Mouse (Mus musculus): ENCODE data around the gene Dnajb13.

Gene Dnajb13

DNA sequence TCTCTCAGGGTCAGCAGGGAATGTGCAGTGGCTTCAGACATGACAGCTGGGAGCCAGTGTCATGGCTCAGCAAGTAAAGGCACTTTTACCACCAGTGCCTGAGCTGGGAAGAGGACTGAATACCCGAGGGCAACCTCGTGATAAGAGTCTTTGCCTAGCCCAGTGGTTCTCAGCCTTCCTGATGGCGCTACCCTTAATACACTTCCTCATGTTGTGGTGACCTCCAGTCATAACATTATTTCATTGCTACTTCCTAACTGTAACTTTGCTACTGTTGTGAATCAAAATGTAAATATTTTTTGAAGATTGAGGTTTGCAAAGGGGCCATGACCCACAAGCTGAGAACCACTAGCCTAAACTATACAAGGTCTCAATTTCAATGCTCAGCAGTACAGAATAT is 6.1 kb downstream of the Dnajb13 start:
- no peak for DNase-seq (ENCODE audit: low spot score)

DNA sequence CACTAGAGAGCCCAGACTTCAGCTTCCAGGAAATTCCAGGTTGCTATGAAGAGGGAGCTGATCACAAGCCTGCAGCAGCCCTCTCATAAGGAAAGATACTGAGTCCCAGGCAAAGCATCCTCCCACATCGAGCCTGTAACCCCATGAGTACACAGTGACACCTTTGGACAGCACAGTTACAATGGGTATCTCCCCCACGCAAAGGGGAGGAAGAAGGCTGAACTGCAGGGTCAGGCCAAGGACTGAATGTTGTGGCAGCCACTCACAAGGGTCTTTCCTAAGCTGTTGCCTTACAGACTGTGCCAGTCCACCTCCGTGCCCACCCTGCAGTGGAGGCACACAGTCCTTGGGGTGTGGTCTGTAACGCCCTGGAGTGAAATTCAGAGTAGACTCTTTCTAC is 8.3 kb downstream of the Dnajb13 start:
- no peak for DNase-seq (ENCODE audit: low spot score)

DNA sequence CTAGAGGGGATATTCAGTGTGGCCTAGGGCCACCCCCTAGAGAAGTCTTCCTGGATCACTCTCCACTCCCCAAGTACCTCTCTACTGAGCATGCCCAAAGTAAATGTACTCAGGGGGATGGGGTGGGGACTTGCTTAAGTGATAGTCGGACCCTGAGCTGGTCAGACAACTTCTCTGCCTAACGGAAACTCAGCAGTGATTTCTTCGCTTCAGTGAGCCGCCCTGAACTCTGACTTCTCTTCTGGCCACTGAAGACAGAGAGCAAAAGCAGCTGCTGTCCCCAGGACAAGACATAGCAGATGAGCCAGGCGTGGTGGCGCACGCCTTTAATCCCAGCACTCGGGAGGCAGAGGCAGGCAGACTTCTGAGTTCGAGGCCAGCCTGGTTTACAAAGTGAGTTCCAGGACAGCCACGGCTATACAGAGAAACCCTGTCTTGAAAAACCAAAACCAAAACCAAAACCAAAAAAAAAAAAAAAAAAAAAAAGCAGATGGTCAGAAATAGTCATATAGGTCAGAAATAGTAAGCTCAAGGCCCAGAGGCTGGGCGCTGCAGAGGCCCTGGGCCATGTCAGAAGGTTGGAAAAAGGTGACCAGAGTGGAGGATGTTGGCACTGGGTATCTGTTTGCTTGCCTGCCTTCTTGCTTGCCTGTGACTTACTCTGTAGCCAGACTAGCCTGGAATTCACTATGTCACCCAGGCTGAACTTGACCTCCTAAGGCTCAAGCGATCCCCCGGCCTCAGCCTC is 9.8 kb downstream of the Dnajb13 start:
- no peak for DNase-seq (ENCODE audit: low spot score)

DNA sequence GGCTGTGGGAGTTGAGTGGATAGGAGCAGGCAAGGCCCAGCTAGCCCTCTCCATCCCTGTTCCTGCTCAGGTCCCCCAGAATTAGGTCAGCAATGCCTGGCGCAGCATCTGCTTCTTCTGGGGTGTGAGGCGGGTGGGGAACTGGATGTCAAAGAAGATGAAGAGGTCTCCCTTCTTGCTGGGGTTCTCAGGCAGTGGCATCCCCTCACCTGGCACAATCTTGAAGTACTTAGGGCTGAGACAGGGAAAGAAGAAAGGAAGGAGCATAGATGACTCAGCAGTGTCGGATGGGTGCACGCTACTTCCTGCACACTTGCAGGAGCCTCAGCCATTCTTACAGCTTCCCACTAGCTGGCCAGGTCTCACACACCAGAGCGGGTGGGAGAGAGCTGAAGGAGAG is 11.7 kb downstream of the Dnajb13 start:
- no peak for DNase-seq (ENCODE audit: low spot score)

DNA sequence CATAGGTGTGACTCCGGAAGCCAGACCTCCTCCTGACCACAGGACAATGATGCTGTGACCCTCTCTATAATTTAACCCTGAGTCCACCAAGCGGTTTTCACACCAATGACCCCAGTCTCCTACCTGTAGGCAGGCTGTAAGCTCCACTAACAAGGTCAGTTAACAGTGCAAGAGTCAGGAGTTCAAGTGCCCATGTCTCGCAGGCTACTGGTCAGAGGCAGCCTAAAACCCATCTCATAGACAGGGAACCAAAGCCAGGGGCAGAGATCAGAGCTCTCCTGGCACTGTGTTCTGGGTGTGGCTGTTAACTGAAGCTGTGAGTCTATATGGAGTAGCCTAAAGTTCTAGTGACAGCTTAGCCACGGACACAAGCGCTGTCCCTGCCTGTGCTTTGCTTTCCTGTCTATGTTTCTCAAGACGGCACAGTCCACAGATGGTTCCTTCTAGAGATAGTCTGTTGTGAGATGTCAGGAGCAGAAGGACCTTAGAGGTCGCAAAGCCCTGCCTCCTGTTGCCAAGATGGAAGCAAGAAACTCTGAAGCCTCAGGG is 12.3 kb downstream of the Dnajb13 start:
- DNase-seq (ENCODE audit: low spot score) = no peak

DNA sequence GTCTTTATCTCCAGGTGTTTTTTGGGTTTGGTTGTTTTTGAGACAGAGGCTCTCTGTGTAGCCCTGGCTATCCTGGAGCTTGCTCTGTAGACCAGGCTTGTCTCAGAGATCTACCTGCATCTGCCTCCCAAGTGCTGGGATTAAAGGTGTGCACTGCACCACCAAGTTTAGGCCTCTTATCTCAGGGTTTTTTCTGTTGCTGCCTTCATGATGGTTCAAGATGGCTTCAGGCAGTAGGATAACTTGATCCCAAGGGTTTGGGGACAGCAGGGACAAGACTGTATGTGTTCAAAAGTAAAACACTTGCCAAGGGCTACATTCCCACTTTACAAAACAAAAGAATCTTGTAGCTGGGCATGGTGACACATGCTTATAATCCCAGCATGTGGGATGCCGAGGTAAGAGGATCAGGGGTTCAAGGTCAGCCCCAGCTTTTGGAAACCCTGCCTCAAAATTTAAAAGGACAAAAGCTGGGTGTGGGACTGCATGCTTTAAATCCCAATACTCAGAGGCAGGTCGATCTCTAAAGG is 12.9 kb downstream of the Dnajb13 start:
- DNase-seq (ENCODE audit: low spot score) = no peak

DNA sequence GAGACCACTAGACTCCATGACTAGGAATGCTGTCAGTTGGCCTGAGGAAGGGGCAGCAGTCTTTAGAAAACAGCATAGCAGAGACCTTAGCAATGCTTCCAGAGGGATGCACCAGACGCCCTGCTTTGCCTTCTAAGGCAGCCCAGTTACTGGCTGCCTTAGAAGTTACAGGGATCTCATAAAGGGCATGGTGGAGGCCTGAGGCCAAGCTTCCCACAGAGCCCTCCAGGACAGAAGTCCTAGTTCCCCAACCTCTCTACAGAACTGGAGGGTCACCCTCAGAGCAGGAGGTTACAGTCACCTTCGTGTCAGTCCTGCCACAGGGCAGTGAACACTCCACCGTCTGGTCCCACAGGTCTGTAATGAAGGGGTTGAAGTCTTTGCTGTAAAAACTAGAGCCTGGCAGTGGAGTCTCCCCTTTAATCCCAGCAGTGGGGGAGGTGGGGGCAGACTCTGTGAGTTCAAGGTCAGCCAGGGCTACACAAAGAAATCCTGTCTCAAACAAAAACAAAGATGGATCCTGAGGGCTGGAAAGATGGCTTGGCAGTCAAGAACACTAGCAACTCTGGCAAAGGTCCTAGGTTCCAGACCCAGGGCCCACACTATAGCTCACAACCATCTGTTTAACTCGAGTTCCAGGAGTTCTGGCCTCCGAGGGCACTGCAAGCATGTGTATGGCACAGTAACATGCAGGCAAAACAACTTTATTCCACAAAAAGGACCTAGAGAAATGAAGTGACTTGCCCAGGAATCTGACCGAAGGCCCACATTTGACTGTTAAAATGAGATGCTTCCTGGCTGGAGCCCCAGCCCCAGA is 13.5 kb downstream of the Dnajb13 start:
- no peak for DNase-seq (ENCODE audit: low spot score)

DNA sequence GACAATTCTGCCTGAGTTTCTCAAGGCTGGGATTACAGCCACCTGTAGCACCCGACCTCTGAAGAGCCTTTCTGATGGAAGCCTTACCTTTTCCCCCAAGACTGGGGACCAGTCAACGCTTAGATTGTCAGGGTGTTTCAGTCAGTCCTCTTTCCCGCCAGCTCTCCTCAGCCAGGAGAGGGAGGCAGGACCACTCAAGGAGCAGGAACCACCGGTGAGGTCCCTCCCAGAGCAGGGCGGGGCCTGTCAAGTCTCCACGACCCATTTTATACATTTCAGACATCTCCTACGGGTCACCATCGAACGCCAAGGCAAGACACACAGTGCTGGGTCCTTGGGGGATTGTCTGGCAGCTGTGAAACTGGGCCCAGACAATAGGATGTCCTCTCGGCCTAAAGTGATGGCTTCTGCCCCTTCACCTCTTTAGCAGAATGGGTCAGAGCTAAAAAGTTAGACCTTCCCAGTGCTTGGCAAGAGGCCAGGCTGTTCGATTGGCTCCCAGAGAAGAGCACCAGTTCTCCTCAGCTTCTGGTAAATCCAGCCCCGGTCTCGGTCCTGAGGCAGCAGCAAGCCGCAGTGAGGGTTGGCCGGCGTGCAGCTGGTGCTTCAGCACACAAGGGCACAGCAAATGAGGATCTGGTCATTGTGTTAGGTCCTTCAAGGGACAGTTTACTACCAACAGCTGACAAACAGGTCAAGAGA is 14.3 kb downstream of the Dnajb13 start:
- DNase-seq (ENCODE audit: low spot score) = no peak

DNA sequence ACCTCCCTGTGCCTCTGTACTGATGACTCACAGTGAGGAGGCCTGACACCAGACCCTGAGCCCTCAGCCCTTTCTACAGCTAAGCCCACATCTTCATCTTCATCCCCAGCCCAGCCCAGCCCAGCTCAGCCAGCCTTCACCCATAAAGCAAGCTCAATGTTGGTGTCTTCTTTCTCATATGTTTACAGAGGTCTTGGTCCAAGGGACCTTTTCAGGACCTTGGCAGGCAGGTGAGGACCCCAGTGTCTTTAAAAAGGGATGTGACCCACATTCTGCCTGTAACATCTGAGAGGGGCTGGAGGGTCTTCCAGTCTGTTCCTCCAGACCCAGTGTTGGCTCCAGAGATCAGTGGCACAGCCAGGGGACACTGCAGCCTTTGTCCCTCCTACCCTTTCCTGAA is 15.3 kb downstream of the Dnajb13 start:
- DNase-seq (ENCODE audit: low spot score) = no peak

DNA sequence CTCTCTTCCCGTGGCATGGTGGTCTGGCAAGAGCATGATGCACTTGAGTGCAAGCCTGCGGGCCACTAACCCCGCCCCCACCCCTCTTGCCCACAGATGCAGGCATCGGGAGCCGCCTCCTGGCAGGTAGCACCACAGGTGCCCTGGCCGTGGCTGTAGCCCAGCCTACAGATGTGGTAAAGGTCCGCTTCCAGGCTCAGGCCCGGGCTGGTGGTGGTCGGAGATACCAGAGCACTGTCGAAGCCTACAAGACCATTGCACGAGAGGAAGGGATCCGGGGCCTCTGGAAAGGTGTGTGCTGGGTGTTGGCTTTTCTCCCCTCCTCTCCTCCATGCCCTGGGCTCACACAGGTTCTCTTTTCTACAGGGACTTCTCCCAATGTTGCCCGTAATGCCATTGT is 16.8 kb downstream of the Dnajb13 start:
- no peak for DNase-seq (ENCODE audit: low spot score)

DNA sequence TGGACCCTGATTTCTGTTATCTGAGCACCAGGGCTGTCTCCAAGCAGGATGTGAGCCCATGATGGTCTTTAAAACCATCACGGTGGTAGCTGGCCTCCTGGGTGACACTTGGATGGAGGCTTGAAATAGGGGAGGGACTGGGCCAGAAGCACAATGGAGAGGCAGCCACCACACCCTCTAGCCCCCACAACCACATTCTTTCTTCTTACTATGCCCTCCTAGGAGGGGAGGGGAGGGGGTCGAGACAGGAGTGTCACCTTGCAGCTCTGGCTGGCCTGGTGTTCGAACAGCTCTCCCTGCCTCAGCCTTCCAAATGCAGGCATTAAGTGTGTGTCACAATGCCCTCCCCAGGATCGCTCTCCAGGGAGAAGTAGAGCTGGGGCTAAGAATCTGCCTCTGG is 17.4 kb downstream of the Dnajb13 start:
- no peak for DNase-seq (ENCODE audit: low spot score)

DNA sequence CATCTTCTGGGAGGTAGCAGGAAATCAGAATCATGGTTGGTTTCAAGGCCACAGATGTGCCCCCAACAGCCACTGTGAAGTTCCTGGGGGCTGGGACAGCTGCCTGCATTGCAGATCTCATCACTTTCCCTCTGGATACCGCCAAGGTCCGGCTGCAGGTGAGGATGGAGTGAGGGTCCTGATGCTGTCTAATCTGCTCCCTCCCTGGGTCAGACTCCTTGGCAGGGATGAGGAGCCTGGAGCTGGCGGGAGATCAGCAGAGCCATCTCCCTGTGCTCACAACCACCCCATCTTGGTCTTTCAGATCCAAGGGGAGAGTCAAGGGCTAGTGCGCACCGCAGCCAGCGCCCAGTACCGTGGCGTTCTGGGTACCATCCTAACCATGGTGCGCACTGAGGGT is 18.0 kb downstream of the Dnajb13 start:
- DNase-seq (ENCODE audit: low spot score) = no peak

DNA sequence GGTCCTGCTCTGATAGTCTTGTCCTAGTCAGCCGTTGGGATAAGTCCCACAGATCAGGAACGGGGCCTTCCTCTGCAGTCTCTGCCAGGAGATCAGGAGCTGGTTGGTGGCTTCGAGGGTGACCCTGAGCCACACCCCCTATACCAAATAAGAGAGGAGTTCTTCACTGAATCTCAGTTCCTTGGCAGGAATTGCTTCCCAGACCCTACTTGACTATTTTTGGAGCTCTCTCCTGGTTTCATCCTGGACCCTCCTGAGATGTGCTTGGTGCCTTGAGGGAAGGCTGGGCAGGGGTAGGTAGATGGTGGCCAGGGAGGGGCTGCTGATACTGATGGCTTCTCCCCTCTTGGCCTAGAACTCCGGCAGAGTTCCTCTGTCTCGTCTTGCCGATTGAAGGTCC is 18.4 kb downstream of the Dnajb13 start:
- DNase-seq (ENCODE audit: low spot score) = no peak

DNA sequence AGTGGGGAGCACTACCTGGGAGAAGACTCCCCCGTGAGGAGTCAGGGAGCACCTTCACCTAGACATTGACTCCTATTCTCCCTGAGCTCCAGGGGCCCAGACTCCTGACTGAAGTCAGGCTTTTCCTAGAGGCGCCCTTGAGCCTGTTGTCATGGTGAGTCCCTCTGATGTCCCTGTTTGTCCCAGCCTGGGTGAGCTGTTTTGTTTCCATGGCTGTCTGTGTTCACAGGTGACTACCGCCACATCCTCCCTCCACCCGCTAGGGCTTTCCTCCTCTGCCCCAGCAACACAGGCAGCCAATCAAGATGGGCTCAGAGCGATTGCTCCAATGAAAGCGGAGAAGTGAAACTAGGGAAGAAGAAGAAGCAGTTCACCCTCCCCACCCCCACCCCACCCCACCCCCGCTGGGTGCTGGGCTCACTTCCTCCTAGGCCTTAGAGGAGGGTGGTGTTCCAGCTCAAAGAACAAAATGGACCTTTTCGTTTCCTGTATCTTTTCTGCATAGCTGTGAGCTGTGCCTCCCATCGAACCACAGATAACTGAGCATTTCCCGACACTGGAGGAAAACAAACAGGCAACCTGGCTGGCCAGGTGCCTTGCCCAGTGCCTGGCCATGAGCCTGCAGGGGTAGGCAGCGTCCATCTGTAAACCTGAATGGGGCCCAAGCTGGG is 19.0 kb downstream of the Dnajb13 start:
- DNase-seq (ENCODE audit: low spot score) = peak; percentile 63

DNA sequence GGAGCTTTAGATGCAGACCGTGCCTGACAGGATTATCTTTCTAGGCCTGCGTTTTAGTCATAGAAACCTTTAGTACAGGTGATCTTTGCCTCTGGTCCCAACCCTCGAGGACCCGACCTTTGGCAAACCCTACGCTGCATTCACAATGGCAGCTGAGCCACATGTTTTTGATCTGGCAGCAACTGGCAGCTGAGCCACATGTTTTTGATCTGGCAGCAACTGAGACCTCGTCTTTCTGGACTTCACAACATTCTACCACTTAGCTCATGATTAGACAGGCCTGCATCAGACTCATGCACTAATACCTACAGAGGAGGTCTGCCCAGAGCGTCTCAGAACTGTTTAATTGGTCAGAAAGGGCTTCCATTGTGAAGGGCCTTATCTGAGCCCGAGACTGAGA is 19.7 kb downstream of the Dnajb13 start:
- no peak for DNase-seq (ENCODE audit: low spot score)

DNA sequence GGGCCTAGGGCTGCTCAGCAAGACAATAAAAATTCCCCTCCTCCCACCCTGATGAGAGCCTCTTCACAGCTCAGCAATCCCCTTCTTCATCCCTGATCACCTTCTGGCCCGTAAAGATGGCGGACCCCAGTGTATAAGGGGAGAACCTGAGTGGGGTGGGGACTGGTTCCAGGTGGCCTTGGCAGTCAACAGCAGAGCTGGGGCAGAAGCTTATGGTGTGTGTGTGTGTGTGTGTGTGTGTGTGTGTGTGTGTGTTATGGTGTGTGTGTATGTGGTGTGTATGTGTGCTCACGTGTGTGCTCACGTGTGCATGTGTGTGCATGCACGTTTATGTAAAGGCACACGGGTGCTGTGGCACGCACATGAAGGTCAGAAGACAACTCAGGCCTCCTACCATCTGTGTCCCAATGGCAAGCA is 20.3 kb downstream of the Dnajb13 start:
- DNase-seq (ENCODE audit: low spot score) = no peak

DNA sequence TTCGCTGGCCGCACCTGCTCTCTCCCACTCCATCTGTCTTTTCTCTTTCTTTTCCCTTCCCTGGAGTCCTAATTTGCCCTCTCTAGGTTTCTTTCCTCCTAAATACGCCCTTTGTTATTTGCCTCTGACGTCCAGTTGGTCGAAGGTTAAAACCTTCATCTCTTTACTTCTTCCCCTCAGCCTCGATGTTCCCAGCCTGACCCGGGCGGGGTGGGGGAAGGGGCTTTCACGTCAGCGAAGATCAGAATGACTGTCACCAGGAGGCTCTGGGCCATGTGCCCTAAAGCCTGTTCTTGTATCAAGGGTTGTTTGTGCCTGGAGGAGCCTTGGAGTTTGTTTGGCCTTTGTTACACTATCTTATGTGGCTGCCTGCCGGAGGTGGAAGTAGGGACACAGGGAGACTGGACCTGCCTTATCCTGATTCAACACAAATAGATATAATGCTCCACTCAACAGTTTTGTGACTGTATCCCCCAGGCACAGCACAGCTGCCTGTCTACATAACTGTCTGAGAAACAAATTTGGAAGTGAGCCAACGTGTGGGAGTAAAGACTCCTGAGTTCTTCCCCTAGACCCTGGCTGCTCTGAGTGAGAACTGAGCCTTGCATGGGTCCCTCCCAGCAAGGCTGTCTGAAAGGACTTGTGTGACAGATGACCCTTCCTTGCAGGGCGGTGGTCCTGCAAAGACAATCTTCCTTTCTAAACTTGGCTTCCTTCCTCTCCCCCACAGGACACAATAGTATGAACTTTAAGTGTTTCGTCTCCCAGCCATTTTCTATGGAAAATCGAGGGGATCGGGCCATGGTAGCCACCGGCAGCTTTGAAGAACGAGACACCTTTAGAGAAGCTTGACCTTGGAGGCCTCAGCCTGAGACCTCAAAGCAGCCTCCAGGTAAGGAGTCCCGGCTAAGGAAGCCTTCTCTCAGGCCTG is 21.0 kb downstream of the Dnajb13 start:
- DNase-seq (ENCODE audit: low spot score) = peak; percentile 41

DNA sequence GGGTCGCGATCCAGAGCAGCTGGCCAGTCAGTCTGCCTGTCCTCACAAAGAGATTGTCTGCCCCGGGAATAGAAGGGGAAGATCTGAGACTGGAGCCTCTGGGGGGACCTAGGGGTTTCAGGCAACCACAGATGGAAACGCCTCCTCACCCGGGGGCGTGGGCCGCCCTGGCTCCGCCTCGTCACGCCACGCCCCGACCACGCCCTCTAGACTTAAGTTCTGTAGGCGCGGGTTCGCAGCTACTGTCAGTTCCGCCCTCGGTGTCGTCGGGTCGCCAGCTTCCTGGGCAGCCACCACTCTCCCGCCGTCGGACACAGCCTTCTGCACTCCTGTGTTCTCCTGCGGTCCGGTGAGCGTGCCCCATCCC is 21.7 kb downstream of the Dnajb13 start, which contains the start of gene Ucp2:
Ucp2 (plus strand) TSS at position 221 of the 367 bp plus-strand sequence.
- peak; percentile 61 for DNase-seq (ENCODE audit: low spot score)

DNA sequence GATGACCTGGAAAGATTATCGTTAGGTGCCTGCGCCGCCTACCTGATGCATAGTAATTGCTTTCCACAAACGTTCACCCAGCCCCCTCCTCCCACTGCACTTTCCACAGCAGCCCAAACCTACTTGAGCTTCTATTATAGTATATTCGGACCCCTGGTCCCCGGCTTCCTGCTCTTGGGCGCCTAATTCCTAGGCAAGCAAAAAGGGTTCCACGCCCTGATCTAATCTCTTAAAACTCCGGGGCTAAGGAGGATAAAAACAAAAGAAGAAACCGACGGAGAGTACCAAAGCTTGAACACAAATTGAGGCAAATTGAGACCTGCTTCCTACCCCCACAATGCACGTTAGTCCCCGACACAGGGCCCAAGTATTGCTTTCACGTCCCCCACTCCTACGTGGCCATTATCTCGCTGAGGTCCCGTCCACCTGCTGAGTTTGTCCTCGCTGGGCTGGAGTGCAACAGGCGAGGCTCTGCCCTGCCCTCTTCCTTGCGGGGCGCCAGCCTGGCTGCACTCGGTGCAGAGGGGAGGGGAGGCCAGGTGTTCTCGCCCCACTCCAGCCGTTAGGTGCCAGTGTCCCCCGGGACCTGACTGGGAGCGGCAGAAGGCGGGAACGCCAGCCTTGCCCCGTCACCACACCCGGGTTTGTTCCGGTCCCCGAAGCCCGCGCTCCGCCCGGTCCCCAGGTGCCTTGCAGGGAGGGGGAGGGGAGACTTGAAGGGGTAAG is 22.2 kb downstream of the Dnajb13 start:
- DNase-seq (ENCODE audit: low spot score) = no peak

DNA sequence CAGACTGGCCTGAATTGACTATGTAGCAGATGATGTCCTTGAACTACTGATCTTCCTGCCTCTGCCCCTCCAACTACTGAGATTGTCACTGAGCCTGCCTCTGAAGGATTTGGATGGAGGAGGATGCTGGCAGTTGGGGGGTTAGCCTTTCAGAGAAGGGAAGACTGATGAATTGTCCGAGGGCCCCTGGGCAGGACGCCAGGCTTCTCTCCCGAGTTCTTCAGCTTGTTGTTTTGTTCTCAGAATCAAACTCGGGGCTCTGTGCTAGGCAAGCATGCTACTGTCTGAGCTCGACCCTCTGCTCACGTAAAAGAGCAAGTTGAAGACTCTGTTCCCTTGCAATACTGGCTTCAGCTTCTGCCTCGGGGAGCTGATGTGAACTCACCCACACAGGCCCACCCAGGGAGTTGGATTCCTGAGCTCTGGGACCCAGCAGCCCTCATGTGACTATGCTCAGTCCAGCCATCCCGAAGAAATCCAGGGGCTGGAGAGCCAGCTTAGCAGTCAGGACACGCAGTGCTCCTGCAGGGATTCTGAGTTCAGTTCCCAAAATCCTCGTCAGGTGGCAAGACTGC is 26.2 kb downstream of the Dnajb13 start:
- DNase-seq (ENCODE audit: low spot score) = no peak
